Mouse (Mus musculus): ENCODE measurements around the gene Zfp648.

The Zfp648 gene

GRCm38 (mm10) chr1:154200955-154201722, at the start of gene Zfp648:
Gene Zfp648 (plus strand): TSS chr1:154201187.
- in situ Hi-C loops (cut with MboI; ENCODE audit: low sequenced_read_pairs), result no loop called here

DNA sequence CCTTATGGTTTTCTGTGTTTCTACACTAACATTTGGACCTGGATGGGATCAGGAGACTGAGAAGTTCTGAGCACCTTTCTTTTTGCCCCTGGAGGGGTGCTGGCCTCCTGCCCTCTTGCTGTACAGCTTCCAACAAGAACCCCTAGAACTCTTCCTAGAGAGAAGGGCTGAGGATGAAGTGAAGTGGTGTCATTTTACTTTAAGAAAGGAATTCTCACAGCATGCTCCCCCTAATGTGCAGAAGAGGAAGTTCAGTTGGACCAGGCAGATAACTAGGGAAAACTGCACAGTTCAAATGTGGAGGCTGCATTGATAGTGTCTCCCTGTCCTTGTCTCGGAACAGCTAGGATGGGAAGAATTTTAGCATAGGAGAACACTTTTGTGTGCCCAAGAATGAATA, 48.4 kb upstream of the Zfp648 start:
- in situ Hi-C loops (cut with MboI; ENCODE audit: low sequenced_read_pairs), result no loop called here

DNA sequence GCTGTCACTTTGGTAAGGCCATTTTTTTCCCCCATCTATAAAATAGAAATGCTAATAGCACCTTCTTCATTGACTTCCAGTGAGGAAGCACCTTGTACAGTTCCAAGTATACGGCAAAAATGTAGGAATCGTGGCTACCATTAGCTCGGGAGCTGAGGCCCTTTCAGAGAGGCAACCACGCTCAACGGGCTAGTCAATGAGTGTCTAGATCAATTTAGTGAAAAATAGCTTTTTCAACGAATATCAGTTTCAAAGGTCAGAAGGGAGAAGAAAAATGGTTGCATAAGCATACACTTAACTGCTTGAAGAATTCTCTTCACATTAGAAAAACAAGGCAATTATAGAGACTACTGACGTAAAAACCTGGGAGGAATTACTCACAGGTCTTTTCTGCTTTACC, 47.2 kb upstream of the Zfp648 start:
- in situ Hi-C loops (cut with MboI; ENCODE audit: low sequenced_read_pairs), result no loop called here

DNA sequence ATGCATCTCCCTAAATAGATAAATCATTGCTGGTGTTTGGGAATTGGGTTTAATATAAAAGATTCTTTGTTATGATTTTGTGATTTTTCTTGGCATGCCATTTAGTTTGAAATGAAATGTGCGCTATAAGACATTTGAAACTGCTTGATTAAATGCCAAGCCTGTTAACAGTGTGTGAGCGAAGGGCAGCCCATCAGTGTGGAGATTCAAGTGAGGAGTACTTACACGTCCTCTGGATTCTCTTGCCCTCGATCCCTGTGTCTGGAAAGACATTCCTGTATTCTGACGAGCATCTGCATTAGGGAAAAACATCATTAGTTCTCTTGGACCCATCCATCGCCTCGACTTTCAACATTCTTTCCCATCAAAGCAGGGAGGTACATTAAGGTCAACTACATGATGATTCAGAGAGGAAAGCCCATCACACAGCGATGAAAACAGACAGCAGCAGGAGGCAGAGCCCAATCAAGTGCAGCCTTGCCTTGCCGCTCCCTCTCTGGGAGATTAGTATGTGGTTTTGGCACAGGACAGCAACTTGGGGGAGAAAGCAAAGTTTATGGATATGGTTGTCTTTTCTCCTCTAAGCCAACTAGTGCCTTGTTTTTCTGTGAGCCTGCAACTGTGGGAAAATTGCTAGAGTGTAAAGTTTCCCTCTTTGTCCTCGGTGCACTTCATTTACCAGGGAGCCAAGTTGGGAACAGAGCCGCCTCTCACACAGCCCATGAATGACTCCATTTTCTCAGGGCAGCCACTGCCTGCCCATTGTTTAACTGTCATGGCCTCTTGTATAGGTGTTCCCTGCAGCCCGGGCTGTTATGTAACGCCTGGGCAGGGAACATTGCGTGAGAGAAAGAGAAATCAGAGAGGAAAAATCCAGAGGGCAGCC, 44.6 kb upstream of the Zfp648 start:
- in situ Hi-C loops (cut with MboI; ENCODE audit: low sequenced_read_pairs), result no loop called here

- in situ Hi-C loops (cut with MboI; ENCODE audit: low sequenced_read_pairs), result no loop called here
These were observed 43.9 kb upstream of the Zfp648 start for GRCm38 (mm10) chr1:154157131-154157530.

GRCm38 (mm10) chr1:154167696-154168095, 33.3 kb upstream of the Zfp648 start:
- in situ Hi-C loops (cut with MboI; ENCODE audit: low sequenced_read_pairs), result no loop called here

DNA sequence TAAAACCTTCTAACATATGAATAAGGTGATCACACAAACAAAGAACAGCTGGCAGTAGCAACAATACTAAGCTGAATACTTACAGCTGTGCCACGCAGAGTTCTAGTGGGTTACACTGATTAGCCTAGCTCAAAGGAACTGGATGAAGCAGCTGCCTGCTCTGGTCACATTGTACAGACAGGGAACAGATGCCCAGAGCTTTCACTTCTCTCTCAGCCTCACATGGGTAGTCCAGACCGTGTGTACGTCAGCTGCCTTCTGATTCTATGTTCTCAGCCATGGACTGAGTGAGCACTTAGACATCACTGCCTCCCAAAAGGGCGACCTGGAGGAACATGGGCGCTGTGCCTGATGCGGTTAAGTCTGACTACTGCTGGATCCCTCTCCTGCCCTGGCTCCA, 25.7 kb upstream of the Zfp648 start:
- in situ Hi-C loops (cut with MboI; ENCODE audit: low sequenced_read_pairs), result loop anchor here (25.0 kb wide), 1 partner anchor 288 kb away; the partner anchor contains the start of genes Glul and Teddm1a

DNA sequence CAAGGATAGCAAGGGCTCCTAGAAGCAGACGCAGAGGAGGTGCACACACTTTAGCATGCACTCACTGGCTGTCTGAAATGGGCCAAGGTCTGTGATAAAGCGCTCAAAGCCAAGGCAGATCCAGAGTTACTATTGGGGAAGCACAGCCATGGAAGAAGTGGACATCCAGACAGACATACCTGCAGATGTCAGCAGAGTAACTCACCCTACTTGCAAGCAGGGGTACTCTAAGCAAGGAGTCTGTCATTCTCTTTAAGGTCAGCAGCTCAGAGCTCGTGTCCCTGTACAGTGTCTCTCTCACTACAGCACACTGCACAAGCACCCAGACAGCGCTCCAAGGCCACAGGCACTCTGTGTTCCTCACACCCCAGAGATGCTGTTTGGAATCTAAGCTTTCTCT, 23.2 kb upstream of the Zfp648 start:
- in situ Hi-C loops (cut with MboI; ENCODE audit: low sequenced_read_pairs), result loop anchor here (25.0 kb wide), 1 partner anchor 290 kb away; the partner anchor contains the start of genes Glul and Teddm1a

DNA sequence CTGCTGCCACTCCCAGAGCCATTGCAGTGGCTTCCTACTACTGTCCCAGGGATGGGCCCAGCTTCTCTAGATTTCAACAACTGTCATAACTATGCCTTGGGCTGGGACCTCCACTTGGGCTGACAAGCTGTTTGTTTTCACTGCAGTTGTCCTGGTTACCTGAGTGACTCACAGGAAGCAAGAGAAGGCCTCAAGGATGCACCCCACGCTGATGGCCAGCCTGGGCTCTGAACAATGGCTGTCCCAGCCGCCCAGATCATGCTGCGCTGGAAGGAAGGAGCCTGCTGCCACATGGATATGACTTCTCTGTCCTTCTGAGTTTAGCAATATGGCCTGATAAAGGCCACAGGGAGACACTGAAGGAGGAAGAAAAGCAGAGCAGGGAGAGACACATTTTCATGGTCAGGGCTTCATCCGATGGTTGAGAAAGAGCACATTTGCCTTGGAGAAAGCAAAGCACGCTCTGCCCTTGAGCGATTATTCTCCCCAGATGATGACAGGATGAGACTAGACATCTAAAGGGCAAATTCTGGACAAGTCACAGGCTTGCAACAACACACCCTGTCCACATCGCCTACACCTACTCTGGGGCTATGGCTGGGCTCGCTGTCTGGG, 22.3 kb upstream of the Zfp648 start:
- in situ Hi-C loops (cut with MboI; ENCODE audit: low sequenced_read_pairs), result loop anchor here (25.0 kb wide), 1 partner anchor 291 kb away; the partner anchor contains the start of genes Glul and Teddm1a

DNA sequence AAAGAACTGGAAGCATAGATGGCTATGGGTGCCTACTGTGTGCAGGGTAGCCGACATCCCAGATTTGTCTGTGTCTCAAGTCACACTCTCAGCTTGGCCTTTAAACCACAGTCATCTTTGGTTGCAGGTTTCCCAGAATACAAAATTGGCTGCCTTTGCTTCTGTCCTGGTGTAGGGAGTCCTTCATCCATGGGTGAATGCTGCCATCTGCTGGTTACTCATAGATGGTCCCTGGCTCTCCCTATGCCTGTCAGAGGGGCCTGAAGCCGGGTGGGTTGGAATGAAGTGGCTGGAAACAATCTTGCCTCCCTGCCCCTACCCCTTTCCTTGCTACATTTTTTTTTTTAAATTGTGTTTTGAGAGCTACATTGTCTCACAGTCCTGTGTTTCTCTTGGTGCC, 20.0 kb upstream of the Zfp648 start:
- in situ Hi-C loops (cut with MboI; ENCODE audit: low sequenced_read_pairs), result loop anchor here (25.0 kb wide), 1 partner anchor 294 kb away; the partner anchor contains the start of genes Glul and Teddm1a

DNA sequence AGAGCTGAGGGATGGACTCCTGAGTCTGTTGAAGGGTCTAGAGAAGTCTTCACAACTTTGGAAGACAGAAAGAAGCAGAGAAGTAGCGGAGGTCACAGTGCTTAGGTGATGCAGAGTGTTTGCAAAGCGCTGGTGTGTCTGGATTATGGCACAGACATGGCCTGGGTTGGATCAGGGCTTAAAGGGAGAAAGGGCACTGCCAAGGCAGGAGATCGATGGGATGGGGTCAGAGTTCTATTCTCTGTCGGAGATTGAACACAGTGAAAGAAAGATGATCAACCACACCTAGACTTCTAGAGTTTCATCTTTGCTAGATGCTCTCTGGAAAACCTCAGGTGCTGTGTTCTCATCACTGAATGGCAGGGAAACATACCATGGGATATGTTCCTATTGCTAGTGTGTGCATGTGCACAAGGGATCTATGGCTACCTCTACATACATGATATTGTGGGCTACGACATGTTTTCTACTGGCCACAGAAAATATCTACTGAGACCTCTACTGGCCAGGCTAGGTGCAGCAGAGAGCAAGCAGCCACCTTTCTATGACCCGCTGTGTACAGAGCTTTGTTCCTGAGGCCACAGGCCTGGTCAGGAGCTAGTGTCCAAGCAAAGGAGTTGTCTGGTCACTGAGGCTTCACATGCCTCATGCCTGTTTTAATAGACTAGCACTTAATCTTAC, 18.5 kb upstream of the Zfp648 start:
- in situ Hi-C loops (cut with MboI; ENCODE audit: low sequenced_read_pairs), result loop anchor here (25.0 kb wide), 1 partner anchor 295 kb away; the partner anchor contains the start of genes Glul and Teddm1a

DNA sequence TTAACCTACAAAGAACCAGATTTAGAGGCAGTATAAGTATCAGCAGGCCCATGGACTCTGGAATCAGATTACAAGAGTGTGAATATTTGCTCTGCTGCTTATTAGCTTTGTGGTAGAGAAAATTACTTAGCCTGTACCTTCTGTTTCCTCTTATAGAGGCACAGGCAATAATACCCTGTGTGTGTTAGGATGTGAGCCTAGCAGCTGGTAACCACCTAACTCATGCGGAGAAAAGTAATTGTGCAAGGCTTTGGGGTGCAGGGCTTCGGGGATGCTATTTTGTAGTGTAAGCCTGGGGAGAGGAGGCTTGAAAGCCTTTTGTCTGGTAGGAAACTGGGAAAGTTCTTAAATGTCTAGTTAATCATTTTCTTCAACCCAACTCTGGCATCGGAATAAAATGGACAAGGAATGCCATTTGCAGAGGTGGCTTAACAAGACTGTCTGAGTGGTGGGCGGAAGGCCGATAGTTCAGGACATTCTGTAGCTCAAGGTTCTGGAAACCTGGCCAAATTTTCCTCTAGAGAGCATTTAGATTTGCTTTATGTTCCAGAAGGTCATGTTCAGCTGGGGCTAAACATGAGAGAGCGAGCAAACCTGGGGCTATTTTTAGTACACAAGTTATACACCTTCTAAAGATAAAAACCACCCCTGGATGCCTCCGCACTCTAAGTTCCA, 17.8 kb upstream of the Zfp648 start:
- in situ Hi-C loops (cut with MboI; ENCODE audit: low sequenced_read_pairs), result loop anchor here (25.0 kb wide), 1 partner anchor 296 kb away; the partner anchor contains the start of genes Glul and Teddm1a

DNA sequence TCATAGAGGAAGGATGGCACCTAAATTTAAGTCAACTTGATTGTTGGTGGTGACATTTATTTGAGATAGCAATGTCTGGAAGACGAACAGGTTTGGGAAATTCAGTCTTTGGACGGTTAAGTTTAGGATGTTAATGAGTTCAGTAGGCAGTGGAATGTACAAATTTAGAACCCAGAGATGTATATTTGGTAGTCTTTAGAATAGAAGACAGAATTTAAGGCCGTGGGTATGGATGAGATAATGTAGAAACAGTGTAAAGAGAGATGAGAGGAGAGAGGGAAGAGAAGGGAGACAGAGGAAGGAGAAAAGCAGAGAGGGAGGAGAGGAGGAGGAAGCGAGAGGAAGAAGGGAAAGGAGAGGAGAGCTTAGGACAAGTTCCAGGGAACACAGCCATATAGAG, 12.8 kb upstream of the Zfp648 start:
- in situ Hi-C loops (cut with MboI; ENCODE audit: low sequenced_read_pairs), result loop anchor here (25.0 kb wide), 1 partner anchor 301 kb away; the partner anchor contains the start of genes Glul and Teddm1a

DNA sequence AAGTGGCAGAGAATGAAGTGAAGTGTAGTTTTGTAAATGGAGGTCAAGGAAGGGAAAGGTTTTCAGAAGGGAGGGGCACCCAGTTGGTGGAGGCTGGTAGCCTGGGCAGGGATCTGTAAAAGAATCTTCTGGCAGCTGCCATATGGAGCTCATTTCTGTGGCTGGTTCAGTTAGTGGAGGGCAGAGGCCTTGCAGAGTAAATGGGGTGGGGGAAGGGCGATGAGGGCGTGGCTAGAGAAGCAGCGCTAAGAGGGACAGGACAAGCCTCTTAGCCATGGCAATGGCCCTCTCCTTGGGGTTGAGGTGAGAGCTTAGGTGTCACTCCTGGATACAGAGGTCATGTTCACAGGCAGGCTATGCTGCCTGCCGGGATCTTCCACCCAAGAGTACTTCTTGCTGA, 12.4 kb upstream of the Zfp648 start:
- in situ Hi-C loops (cut with MboI; ENCODE audit: low sequenced_read_pairs), result loop anchor here (25.0 kb wide), 1 partner anchor 301 kb away; the partner anchor contains the start of genes Glul and Teddm1a

DNA sequence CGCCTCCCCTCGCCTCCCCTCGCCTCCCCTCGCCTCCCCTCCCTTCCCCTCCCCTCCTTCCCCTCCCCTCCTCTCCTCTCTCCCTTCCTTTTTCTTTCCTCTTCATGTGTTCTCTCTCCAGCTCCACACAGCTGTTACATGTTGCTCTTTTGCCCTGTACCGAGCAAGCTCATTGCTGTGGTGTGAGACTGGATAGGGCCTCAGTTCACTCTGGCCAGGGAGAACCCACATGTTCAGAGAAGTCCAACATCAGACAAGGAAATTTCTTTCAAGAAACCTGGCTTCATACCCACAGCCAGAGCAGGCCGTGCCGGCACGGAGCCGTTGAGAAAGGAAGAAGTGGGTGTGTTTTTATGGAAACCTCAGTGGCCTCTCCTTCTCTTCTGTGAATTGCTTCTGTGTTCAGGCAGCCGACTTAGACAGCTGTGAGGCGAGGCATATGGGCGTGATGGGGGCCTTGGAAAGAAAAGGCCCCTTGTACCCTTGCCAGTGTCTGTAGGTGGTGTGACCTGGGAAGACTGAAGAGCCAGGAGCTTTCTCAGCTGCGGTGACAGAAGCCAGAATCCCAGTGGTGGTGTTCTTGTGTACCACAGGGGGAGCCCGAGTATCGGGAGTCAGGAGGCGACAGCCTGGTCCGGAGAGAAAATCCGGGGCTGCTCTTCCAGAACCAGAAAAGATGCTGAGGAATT, 11.0 kb upstream of the Zfp648 start:
- in situ Hi-C loops (cut with MboI; ENCODE audit: low sequenced_read_pairs), result loop anchor here (25.0 kb wide), 1 partner anchor 303 kb away; the partner anchor contains the start of genes Glul and Teddm1a

- in situ Hi-C loops (cut with MboI; ENCODE audit: low sequenced_read_pairs), result loop anchor here (25.0 kb wide), 1 partner anchor 312 kb away; the partner anchor contains the start of genes Glul and Teddm1a
These were observed 2.1 kb upstream of the Zfp648 start for GRCm38 (mm10) chr1:154198896-154199295.

DNA sequence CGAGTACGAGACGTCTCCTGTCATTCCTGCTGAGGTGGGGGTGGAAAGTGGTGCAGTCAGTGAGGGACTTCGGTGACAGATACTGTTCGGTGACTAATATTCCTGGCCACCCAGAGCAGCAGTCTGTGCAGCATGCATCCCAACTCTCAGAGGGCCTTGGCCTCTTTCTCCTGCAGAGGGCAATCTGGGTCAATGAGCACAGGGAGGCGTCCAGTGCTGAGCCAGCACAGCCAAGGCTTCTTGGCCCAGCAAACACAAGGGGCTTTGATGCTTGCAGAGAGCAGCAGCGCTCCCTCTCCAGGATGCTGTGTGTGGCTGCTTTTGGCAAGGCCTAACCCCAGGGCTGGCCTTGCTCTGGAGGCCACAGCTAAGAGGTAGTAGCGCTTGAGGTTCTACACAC, 1.6 kb downstream of the Zfp648 start:
- in situ Hi-C loops (cut with MboI; ENCODE audit: low sequenced_read_pairs), result no loop called here

DNA sequence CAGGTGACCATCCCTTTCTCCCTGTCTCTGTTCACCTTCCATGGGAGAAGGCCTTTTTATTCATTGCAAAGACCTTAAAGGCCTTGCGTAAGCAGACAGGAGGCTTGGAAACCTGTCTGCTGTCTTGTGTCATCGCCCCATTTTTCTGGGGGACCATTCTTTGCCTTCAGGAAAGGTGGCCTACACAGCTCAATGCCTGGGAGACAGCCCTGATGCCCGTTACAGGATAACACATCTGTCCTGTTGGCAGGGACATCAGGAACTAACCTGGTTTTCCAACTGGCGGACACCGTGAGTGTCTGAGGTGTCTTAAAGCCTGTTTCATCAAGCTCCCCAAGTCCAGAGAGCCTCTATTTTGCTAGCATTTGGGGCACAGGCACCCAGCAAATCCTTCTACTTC, 2.4 kb downstream of the Zfp648 start:
- in situ Hi-C loops (cut with MboI; ENCODE audit: low sequenced_read_pairs), result no loop called here
